Mouse (Mus musculus) neural tube, embryonic 13.5 days (tissue): ENCODE data around the gene Trpm5. TPM values are rescaled to one million over a fixed set of nuclear protein-coding genes. Genes with fewer than 3 reads are reported as not detected.

Experiments
- ATAC-seq: fragments of 200-750 bp; cut with Nextera tagmentation; 2 replicates; pipeline ENCODE4 v1.8.0; 2017; ENCODE audit warnings: low read depth, mild to moderate bottlenecking, moderate TSS enrichment, moderate library complexity
- H3K27ac ChIP-seq: fragments of 300-500 bp; sonication (generic); replicated peaks from 2 replicates; pipeline ENCODE4 v1.5.1; 2015; ENCODE audit warnings: moderate library complexity, mild to moderate bottlenecking, inconsistent platforms
- H3K27me3 ChIP-seq: fragments of 300-500 bp; sonication (generic); 2 replicates; pipeline ENCODE4 v1.6.1; 2015; ENCODE audit warnings: mild to moderate bottlenecking, inconsistent platforms
- H3K36me3 ChIP-seq: fragments of 300-500 bp; sonication (generic); 2 replicates; pipeline ENCODE4 v1.6.1; 2015; ENCODE audit warnings: mild to moderate bottlenecking, inconsistent platforms
- H3K4me1 ChIP-seq: fragments of 300-500 bp; sonication (generic); replicated peaks from 2 replicates; pipeline ENCODE4 v1.6.1; 2015; ENCODE audit warnings: inconsistent platforms
- H3K4me2 ChIP-seq: fragments of 300-500 bp; sonication (generic); 2 replicates; pipeline ENCODE4 v1.6.1; 2015; ENCODE audit warnings: inconsistent platforms, mild to moderate bottlenecking, moderate library complexity
- H3K4me3 ChIP-seq: fragments of 300-500 bp; sonication (generic); 2 replicates; pipeline ENCODE4 v1.5.1; 2015; ENCODE audit warnings: mild to moderate bottlenecking, inconsistent platforms
- H3K9ac ChIP-seq: fragments of 300-500 bp; sonication (generic); 2 replicates; pipeline ENCODE4 v1.6.1; 2015; ENCODE audit warnings: moderate library complexity, mild to moderate bottlenecking, inconsistent platforms
- H3K9me3 ChIP-seq: fragments of 300-500 bp; sonication (generic); 2 replicates; pipeline ENCODE4 v1.6.1; 2016; ENCODE audit warnings: inconsistent platforms
- WGBS: fragments of 180-500 bp; shearing (Covaris S2); methylation state at CpG from one replicate; pipeline ENCODE4 v1.1.7; 2015; 5-methylcytosine and 5-hydroxymethylcytosine counted together
- polyA plus RNA-seq: library from polyadenylated mRNA; unstranded; fragments of >200 nt; fragmentation: Nextera tagmentation; extraction: Ambion mirVana; gene quantifications from 2 replicates; pipeline ENCODE4 v1.2.1, GENCODE M21; 2015

The Trpm5 gene
- polyA plus RNA-seq, 1 experiment from 2014 or later: 3.1 TPM

DNA sequence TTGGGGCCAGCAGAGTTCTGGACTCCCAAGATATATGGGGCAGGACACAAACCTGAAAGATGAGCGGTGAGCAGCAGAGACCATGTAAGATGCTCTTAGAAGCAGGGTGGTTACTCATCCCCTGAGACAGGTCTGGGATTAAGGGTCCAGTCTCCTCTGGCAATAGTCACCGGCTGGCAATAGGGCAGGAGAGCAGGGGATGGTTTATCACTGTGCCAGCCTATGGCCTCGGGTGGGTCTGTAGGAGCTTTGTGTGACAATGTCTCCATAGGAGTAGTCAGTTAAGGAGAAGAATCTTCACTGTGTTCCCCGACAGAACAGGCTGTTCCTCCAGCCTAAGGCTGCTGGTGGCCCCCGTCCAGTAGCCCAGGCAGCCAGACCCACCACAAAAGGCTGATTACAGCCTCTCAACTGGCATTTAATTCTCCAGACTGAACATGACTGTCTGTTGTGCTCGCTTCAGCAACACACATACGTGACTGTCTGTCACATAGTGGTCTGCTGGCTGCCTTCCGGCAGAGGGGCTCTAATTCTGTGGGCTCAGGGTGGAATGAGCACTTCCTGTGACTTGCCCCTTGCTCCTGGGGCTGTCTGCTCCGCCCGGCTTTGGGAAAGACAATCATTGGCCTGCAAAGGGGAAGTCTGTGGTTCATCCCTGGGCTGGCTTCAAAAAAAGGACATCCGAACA is 38.8 kb downstream of the Trpm5 start:
- H3K4me3 ChIP-seq: peak overlapping the region; percentile 96
- 0 out of 2 replicates have a peak overlapping the region, but pooled peaks have one; percentile 14 for H3K27ac ChIP-seq
- H3K27me3 ChIP-seq: no peaks in the 10 kb centered on the region
- H3K4me1 ChIP-seq: peaks cover 79% of the 10 kb centered on the region
- 0 out of 2 replicates have a peak, but pooled peaks cover 7% of the 10 kb centered on the region for H3K36me3 ChIP-seq
- 78% methylated on average over 11 of the region's 11 CpGs for WGBS
- no peak for ATAC-seq
- H3K9ac ChIP-seq: peak overlapping the region; percentile 97
- no peaks in the 10 kb centered on the region for H3K9me3 ChIP-seq
- peak overlapping the region; percentile 86 for H3K4me2 ChIP-seq

DNA sequence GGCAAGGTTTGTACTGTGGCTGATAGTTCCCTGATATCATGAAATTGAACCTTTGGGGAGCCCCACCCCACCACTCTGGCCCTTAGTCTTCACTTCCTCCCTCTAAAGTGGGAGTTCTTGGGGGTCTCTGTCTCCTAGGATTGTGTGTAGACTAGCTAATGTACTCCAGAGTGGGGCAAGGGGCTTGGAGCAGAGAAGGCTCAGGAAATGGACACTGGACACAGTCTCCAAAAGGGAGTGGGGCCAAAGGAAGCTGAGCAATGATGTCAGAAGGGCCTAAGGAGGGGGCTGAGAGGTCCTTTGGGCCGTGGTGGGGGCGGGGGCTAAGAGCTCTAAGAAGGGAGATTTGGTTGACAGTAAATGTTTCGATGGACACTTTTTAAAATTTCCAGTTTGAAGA is 39.4 kb downstream of the Trpm5 start:
- no peaks in the 10 kb centered on the region for H3K27me3 ChIP-seq
- peaks cover 76% of the 10 kb centered on the region for H3K4me1 ChIP-seq
- H3K36me3 ChIP-seq: 0 out of 2 replicates have a peak, but pooled peaks cover 2% of the 10 kb centered on the region
- WGBS: 90% methylated on average over 3 of the region's 3 CpGs
- peak overlapping the region; percentile 96 for H3K4me3 ChIP-seq
- no peak overlapping the region for H3K27ac ChIP-seq
- H3K4me2 ChIP-seq: peak overlapping the region; percentile 86
- no peak for ATAC-seq
- H3K9me3 ChIP-seq: no peaks in the 10 kb centered on the region
- peak overlapping the region; percentile 97 for H3K9ac ChIP-seq

DNA sequence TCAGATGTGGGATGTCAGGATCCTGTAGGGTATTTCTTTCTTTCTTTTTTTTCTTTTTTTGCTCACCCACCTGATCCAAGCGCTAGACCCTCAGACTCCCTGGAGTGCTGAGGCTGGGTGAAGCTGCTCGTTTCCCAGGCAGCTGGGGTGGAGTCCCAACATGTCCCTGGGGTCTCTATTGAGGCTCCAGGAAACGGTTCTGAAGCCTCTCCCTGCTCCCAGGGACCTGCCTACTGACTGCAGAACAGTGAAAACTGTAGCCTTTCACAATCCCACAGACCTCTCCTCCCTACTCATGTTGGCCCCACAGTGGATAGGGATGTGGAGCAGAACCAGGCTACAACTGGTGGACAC is 39.9 kb downstream of the Trpm5 start:
- Histone ChIP-seq H3K9ac (peak overlapping the region; percentile 97), H3K4me1 (peaks cover 74% of the 10 kb centered on the region), H3K27me3 (no peaks in the 10 kb centered on the region), H3K27ac (no peak overlapping the region), H3K4me3 (peak overlapping the region; percentile 96), H3K36me3 (no peaks in the 10 kb centered on the region), H3K9me3 (no peaks in the 10 kb centered on the region), H3K4me2 (peak overlapping the region; percentile 86)
- 38% methylated on average over 3 of the region's 3 CpGs for WGBS
- ATAC-seq: no peak

DNA sequence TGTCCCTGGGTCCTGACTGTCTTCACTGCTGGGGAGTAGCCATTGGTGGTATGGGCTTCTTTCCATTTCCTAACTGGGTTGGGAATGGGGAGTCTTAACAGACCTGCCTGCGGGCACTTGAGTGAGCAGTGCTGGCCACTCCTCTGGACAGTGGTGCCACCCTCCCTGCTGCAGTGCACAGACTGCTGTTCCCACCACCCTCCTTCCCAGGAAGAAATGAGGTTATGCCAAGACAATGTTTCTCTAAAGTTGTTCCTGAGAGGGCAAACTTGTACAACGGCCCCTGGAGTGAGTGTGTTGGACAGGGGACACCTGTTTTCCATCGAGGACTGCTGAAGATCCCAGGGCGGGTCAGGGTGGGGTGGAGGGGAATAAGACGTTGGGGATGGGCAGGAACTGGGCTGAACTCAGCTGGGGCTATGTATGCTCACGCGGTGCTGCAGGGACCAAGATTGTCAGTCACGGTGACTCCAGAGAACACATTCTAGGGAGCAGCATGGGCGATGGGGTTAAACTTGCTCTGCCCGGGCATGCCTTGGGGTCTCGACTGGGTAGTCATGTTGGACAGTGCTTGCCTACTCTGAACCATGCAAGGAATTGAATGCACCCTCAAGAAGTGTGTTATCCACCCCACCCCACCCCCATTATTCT is 40.4 kb downstream of the Trpm5 start:
- Histone ChIP-seq H3K9me3 (no peaks in the 10 kb centered on the region), H3K36me3 (no peaks in the 10 kb centered on the region), H3K27me3 (no peaks in the 10 kb centered on the region), H3K9ac (peak overlapping the region; percentile 97), H3K4me1 (peaks cover 70% of the 10 kb centered on the region), H3K4me3 (peak overlapping the region; percentile 96), H3K27ac (peak overlapping the region; percentile 89; the same call in 1 of the 2 replicates), H3K4me2 (peak overlapping the region; percentile 86)
- WGBS: 68% methylated on average over 11 of the region's 11 CpGs
- ATAC-seq: no peak

DNA sequence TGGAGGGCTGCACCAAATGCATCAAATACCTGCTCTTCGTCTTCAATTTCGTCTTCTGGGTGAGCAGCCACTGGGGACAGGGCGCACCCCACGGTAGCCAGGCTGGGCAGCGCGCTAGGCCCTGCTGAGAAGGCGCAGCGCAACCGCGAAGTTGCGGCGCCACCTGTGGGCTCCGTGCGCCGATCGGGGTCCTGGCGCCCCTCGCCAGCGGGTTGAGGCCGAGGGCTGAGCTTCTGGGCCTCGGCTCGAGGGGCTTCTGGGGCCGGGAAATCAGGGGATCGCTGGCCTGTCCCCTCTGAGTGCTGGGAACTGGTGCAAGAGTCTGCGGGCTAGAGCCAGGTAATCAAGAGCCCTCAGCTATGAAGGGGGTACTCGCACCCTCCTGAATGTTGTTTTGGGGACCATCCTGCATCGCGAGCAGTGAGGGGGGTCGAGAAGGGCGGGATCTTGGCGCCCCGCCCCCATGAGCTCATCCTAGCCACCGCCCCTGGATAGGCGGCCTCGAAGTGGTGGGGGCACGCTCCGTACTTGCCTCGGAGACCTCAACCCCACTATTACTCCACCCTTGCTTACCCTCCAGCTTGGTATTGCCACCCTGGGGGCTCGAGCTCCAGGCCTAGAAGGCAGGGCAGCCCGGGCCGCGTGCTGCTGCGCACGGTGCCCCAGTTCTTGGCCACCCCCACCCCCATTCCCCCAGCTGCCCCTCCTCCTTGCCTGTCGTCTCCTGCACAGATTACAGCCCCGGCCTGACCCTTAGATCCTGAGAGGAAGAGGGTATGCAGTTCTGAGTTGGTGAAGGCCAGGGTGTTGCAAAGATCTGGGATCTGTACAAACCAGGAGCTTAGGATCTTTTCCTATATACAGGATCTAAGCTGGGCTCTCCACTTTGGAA is 41.2 kb downstream of the Trpm5 start:
- peak; percentile 79 for ATAC-seq
- H3K4me1 ChIP-seq: peaks cover 62% of the 10 kb centered on the region

DNA sequence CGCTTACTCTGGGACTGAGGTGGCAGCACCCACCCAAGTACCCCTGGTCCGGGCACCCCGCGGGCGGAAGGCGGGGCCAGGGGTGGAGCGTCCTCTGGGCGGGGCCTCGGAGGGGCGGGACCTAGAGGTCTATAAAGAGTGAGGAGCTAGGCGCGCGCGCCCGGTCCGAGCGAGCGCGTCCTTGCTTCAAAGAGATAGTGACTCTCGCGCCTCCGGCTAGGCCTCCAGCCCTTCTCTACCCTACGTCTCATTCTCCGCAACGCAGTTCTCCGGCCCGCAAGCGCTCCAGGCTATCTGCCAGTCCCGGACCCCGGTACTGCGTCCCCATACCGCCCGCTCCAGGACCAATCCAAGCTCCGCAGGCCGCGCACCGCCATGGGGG is 41.8 kb downstream of the Trpm5 start, which contains the start of gene Cd81:
TSS of gene Cd81 (plus strand) at position 114 of the 382 bp plus-strand sequence.
- H3K4me3 ChIP-seq: peak within 1 kb of the TSS; percentile 96
- peak within 1 kb of the TSS; percentile 97 for H3K9ac ChIP-seq
- peak within 1 kb of the TSS; percentile 89 for H3K27ac ChIP-seq
- peak within 1 kb of the TSS; percentile 86 for H3K4me2 ChIP-seq
- no peaks in the 10 kb centered on the region for H3K9me3 ChIP-seq
- ATAC-seq: peak; percentile 81
- no peaks in the 10 kb centered on the region for H3K27me3 ChIP-seq
- H3K4me1 ChIP-seq: peaks cover 56% of the 10 kb centered on the region
- WGBS: under 1% methylated on average over 37 of the region's 37 CpGs
- no peaks in the 10 kb centered on the region for H3K36me3 ChIP-seq

More for the DNA sequence above, 41.2 kb downstream of the Trpm5 start:
- H3K27me3 ChIP-seq: no peaks in the 10 kb centered on the region
- H3K4me3 ChIP-seq: peak overlapping the region; percentile 96
- H3K9me3 ChIP-seq: no peaks in the 10 kb centered on the region
- WGBS: under 1% methylated on average over 37 of the region's 46 CpGs
- H3K4me2 ChIP-seq: peak overlapping the region; percentile 86
- no peaks in the 10 kb centered on the region for H3K36me3 ChIP-seq
- peak overlapping the region; percentile 97 for H3K9ac ChIP-seq
- H3K27ac ChIP-seq: peak overlapping the region; percentile 89

DNA sequence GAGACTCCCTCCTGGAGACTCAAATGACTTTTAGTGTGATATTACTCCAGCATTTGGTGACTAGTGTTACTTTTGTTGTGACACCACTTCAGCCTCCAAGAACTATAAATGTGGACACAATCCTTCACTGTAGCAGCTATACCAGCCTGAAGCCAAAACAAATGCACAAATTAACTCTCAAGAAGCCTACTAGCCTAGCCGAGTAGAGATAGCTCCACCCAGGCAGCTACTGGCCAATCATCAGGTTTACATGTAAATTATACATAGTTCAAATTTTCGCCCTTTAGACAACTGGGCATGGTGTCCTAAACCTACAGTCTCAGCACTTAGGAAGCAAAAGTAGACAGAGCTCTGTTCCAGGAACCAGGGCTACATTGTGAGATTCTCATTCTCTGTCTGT is 43.1 kb downstream of the Trpm5 start:
- ATAC-seq: no peak

DNA sequence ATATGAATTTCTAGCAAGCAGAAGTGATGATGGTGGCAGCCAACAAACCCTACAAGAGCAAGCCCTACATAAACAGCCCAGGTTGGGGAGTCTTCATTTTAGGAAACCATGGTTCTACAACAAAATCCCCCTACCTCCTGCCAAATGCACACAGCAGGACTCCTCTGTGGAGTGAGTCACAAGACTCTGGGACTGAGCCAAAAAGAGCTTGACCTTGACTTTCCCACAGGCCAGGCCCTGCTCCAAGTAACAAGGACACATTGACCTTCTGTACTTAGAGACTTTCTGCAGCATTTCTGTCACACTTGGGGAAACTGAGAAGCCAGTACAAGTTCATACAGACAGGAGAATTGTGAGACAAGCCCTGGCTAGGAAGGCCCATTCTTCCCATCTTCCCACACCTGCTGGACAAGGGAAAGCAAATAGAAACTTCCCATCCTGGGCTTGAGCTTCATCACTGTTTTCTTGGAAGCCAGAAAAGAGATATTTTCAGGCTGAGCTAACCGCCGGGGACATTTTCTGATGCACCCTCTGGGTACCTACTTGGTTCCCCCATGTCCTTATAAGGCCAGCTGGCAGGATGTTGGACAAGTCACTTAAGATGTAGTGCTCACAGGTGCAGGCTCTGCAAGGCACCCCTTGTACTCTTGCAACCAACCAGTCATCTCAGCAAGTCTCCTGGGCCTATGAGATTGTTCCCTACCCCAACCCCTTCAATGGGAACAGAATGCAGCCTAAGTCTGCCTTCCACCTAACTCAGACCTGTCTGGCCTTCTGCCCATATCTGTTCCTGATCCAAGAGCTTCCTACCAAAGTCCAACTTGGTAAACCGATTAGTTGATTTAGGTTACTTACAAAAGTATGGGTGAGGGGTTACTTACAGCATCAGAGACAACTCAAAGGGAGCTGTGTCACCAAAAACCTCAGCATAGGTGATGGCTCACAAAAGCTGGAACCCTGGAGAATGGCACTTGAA is 44.3 kb downstream of the Trpm5 start:
- no peaks in the 10 kb centered on the region for H3K36me3 ChIP-seq
- no peak overlapping the region for H3K9ac ChIP-seq
- no peak overlapping the region for H3K27ac ChIP-seq
- no peak for ATAC-seq
- 98% methylated on average over 3 of the region's 3 CpGs for WGBS
- no peak overlapping the region for H3K4me2 ChIP-seq
- no peaks in the 10 kb centered on the region for H3K9me3 ChIP-seq
- H3K4me1 ChIP-seq: peaks cover 31% of the 10 kb centered on the region
- no peaks in the 10 kb centered on the region for H3K27me3 ChIP-seq
- no peak overlapping the region for H3K4me3 ChIP-seq

More for the DNA sequence above, 43.1 kb downstream of the Trpm5 start:
- no peak overlapping the region for H3K9ac ChIP-seq
- H3K27ac ChIP-seq: no peak overlapping the region
- no peaks in the 10 kb centered on the region for H3K9me3 ChIP-seq
- 75% methylated on average over 2 of the region's 2 CpGs for WGBS
- no peaks in the 10 kb centered on the region for H3K27me3 ChIP-seq
- no peaks in the 10 kb centered on the region for H3K36me3 ChIP-seq
- H3K4me2 ChIP-seq: no peak overlapping the region
- peaks cover 43% of the 10 kb centered on the region for H3K4me1 ChIP-seq
- H3K4me3 ChIP-seq: no peak overlapping the region

DNA sequence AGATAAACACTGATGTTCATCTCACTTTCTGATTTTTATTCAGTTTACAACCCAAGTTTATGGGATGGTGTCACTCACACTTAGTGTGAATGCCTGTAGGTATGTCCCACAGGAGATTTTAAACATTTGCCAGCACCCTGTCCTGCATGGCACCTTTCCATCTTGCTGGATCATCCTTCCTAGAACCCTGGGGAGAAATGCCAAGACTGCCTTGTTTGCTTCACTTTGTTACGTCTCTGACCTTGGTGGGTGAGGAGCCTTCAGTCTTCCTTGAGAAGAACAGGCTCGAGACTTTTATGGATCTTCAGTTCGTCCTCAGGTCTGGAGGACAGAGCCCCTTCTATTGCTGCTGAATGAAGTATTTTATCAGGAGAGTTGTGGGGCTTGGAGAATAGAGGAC is 45.1 kb downstream of the Trpm5 start:
- Histone ChIP-seq H3K27me3 (no peaks in the 10 kb centered on the region), H3K9ac (no peak overlapping the region), H3K9me3 (no peaks in the 10 kb centered on the region), H3K4me1 (peaks cover 23% of the 10 kb centered on the region), H3K4me3 (no peak overlapping the region), H3K4me2 (no peak overlapping the region), H3K27ac (no peak overlapping the region), H3K36me3 (no peaks in the 10 kb centered on the region)
- WGBS: 79% methylated on average over 3 of the region's 3 CpGs
- no peak for ATAC-seq

DNA sequence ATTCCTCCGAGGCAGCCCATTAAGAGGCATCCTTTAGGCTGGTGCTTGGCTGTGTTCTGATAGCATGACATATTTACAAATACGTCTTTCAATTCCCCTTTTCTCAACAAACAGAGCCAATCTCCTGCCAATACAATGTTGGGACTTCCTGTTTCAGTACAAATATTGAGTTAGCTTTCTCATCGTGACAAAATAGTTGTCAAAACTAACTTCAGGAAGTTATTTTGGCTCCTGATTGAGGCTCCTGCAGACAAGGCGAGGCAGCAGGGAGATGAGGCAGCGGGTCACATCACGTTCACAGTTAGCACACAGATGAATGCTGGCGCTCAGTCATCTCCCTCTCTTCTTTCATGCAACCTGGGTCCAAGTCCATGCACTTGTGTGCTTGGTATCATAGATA is 48.1 kb downstream of the Trpm5 start:
- no peak overlapping the region for H3K9ac ChIP-seq
- H3K9me3 ChIP-seq: no peaks in the 10 kb centered on the region
- no peak for ATAC-seq

DNA sequence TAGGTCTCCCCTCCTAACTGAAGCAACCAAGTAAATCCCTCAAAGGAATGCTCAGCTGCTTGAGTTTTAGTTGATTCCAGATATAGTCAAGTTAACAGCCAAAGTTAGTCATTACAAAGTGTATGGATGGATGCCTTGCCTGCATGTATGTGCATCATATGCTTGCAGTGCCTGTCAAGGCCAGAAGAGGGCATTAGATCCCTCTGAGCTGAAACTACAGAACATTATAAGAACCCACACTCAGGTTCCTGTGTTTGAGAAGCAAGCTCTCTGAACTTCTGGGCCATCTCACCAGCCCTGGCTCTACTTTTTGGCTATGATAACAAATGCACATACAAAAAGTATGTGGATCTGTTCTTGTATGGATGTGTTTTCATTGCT is 49.6 kb downstream of the Trpm5 start:
- ATAC-seq: no peak

More for the DNA sequence above, 48.1 kb downstream of the Trpm5 start:
- Histone ChIP-seq H3K4me2 (no peak overlapping the region), H3K27ac (no peak overlapping the region), H3K4me3 (no peak overlapping the region), H3K36me3 (no peaks in the 10 kb centered on the region), H3K4me1 (0 out of 2 replicates have a peak, but pooled peaks cover 7% of the 10 kb centered on the region), H3K27me3 (no peaks in the 10 kb centered on the region)
- WGBS: 87% methylated on average over 7 of the region's 7 CpGs

More for the DNA sequence above, 49.6 kb downstream of the Trpm5 start:
- Histone ChIP-seq H3K27me3 (no peaks in the 10 kb centered on the region), H3K9me3 (no peaks in the 10 kb centered on the region), H3K4me3 (no peak overlapping the region), H3K9ac (no peak overlapping the region), H3K27ac (no peak overlapping the region), H3K4me1 (0 out of 2 replicates have a peak, but pooled peaks cover 7% of the 10 kb centered on the region), H3K36me3 (no peaks in the 10 kb centered on the region), H3K4me2 (no peak overlapping the region)
